7 mouse cellular contexts compared by ENCODE assay signal in genomic region chr19:8821146-8821545, GRCm38 (mm10). TPM values are rescaled to one million over a fixed set of nuclear protein-coding genes. Genes with fewer than 3 reads are reported as not detected.
DNase-seq lines count a peak whose midpoint lies in the region; ATAC-seq and TF ChIP-seq lines count a peak whose summit lies in the region.

No protein-coding gene starts in this region.

- H3K9me3 ChIP-seq in hindbrain, embryonic 12.5 days (replicated peaks): no peaks in the 10 kb centered on the region
- no peaks in the 10 kb centered on the region for H3K9me3 ChIP-seq in liver, embryonic 13.5 days (replicated peaks)

- H3K4me3 ChIP-seq in thymus, adult 2 months (ENCODE audit: control insufficient read depth, insufficient read depth, low read length): peak overlapping the region; percentile 62
- H3K4me3 ChIP-seq in hindbrain, embryonic 12.5 days: peak overlapping the region; percentile 98
- peak overlapping the region; percentile 98 for H3K4me3 ChIP-seq in liver, embryonic 13.5 days (replicated peaks)

- H3K4me2 ChIP-seq in hindbrain, embryonic 12.5 days (replicated peaks): peak overlapping the region; percentile 97
- peak overlapping the region; percentile 91 for H3K4me2 ChIP-seq in liver, embryonic 13.5 days

- peaks cover 9% of the 10 kb centered on the region for H3K4me1 ChIP-seq in thymus, adult 2 months (replicated peaks; ENCODE audit: control insufficient read depth, insufficient read depth, low read length)
- H3K4me1 ChIP-seq in hindbrain, embryonic 12.5 days: peaks cover 40% of the 10 kb centered on the region
- peaks cover 42% of the 10 kb centered on the region for H3K4me1 ChIP-seq in liver, embryonic 13.5 days (replicated peaks)

- peaks cover 32% of the 10 kb centered on the region for H3K36me3 ChIP-seq in thymus, adult 2 months (ENCODE audit: control insufficient read depth, insufficient read depth, low read length)
- peaks cover 39% of the 10 kb centered on the region for H3K36me3 ChIP-seq in hindbrain, embryonic 12.5 days
- peaks cover 45% of the 10 kb centered on the region for H3K36me3 ChIP-seq in liver, embryonic 13.5 days

- no peak for TF ChIP-seq CTCF in thymus, adult 2 months (IDR thresholded peaks at IDR 0.05; ENCODE audit: borderline replicate concordance, control insufficient read depth, extremely low read depth, insufficient read depth, low read length, poor library complexity)

- peak overlapping the region; percentile 98 for H3K9ac ChIP-seq in hindbrain, embryonic 12.5 days
- peak overlapping the region; percentile 99 for H3K9ac ChIP-seq in liver, embryonic 13.5 days

- TF ChIP-seq POLR2A in thymus, adult 2 months (IDR thresholded peaks at IDR 0.05; ENCODE audit: control insufficient read depth, extremely low read depth, insufficient read depth, low read length, poor library complexity): no peak

- H3K27me3 ChIP-seq in thymus, adult 2 months (ENCODE audit: control insufficient read depth, insufficient read depth, low read length): no peaks in the 10 kb centered on the region
- H3K27me3 ChIP-seq in hindbrain, embryonic 12.5 days: no peaks in the 10 kb centered on the region
- H3K27me3 ChIP-seq in liver, embryonic 13.5 days: no peaks in the 10 kb centered on the region

- no peak for ATAC-seq in hindbrain, embryonic 12.5 days (ENCODE audit: low FRiP score)
- ATAC-seq in liver, embryonic 13.5 days (ENCODE audit: low read depth): no peak

- under 1% methylated on average over 7 of the region's 7 CpGs for WGBS in thymus, adult 2 months
- WGBS in hindbrain, embryonic 12.5 days: 1% methylated on average over 7 of the region's 7 CpGs
- under 1% methylated on average over 7 of the region's 7 CpGs for WGBS in liver, embryonic 13.5 days (ENCODE audit: insufficient replicate concordance)

- no peak for DNase-seq in thymus, adult 2 months
- no peak for DNase-seq in thymus, postnatal 4 days
- DNase-seq in liver, embryonic 13.5 days: no peak
- no peak for DNase-seq in urinary bladder, postnatal 36 days (ENCODE audit: low spot score in 2 of 2)
- DNase-seq in retina, embryonic 14.5 days (ENCODE audit: low spot score): no peak
- DNase-seq in cerebellum, postnatal 36 days: no peak

- no peak overlapping the region; the same call in 1 of the 2 replicates for H3K27ac ChIP-seq in thymus, adult 2 months (ENCODE audit: control insufficient read depth, insufficient read depth, low read length)
- peak overlapping the region; percentile 99; the same call in 1 of the 2 replicates for H3K27ac ChIP-seq in hindbrain, embryonic 12.5 days
- H3K27ac ChIP-seq in liver, embryonic 13.5 days: peak overlapping the region; percentile 99

RNA-seq across cellular contexts. Expression of gene Hnrnpul2, which starts 1.3 kb away (rescaled TPM):
- 29.3 and 34.3 TPM in 2 replicates for polyA plus RNA-seq in thymus, adult 2 months (2012; rRNA removed)
- 6.2 and 6.8 TPM in 2 replicates for polyA plus RNA-seq in hindbrain, embryonic 12.5 days (2016; fragmentation: Nextera tagmentation; extraction: Ambion mirVana)
- polyA plus RNA-seq in liver, embryonic 13.5 days (2015; fragmentation: Nextera tagmentation; extraction: Ambion mirVana): 2.8 and 3.0 TPM in 2 replicates

RNA-seq across cellular contexts. Expression of gene Ttc9c, which starts 2.0 kb away (rescaled TPM):
- 36.1 and 37.5 TPM in 2 replicates for polyA plus RNA-seq in thymus, adult 2 months (2012; rRNA removed)
- 55.6 and 61.4 TPM in 2 replicates for polyA plus RNA-seq in hindbrain, embryonic 12.5 days (2016; fragmentation: Nextera tagmentation; extraction: Ambion mirVana)
- polyA plus RNA-seq in liver, embryonic 13.5 days (2015; fragmentation: Nextera tagmentation; extraction: Ambion mirVana): 25.1 and 27.4 TPM in 2 replicates

RNA-seq across cellular contexts. Expression of gene AC129217.1, which starts 8.4 kb away (rescaled TPM):
- polyA plus RNA-seq in thymus, adult 2 months (2012; rRNA removed): 1.5 and 1.6 TPM in 2 replicates
- not detected in 2 replicates for polyA plus RNA-seq in hindbrain, embryonic 12.5 days (2016; fragmentation: Nextera tagmentation; extraction: Ambion mirVana)
- not detected in 2 replicates for polyA plus RNA-seq in liver, embryonic 13.5 days (2015; fragmentation: Nextera tagmentation; extraction: Ambion mirVana)

RNA-seq across cellular contexts. Expression of gene Bscl2, which starts 16.1 kb away (rescaled TPM):
- 136 and 153 TPM in 2 replicates for polyA plus RNA-seq in thymus, adult 2 months (2012; rRNA removed)
- polyA plus RNA-seq in hindbrain, embryonic 12.5 days (2016; fragmentation: Nextera tagmentation; extraction: Ambion mirVana): 65.8 and 66.1 TPM in 2 replicates
- polyA plus RNA-seq in liver, embryonic 13.5 days (2015; fragmentation: Nextera tagmentation; extraction: Ambion mirVana): 33.8 and 37.2 TPM in 2 replicates

RNA-seq across cellular contexts. Expression of gene Gng3, which starts 17.8 kb away (rescaled TPM):
- 0.15 TPM in 1 of 2 replicates, not detected in the other for polyA plus RNA-seq in thymus, adult 2 months (2012; rRNA removed)
- 171 and 176 TPM in 2 replicates for polyA plus RNA-seq in hindbrain, embryonic 12.5 days (2016; fragmentation: Nextera tagmentation; extraction: Ambion mirVana)
- 0.52 and 0.73 TPM in 2 replicates for polyA plus RNA-seq in liver, embryonic 13.5 days (2015; fragmentation: Nextera tagmentation; extraction: Ambion mirVana)
